Mouse (Mus musculus): ENCODE results near the gene Aif1l.

GRCm38 (mm10) chr2:32019704-32020103, 69.8 kb downstream of the Aif1l start:
- TF ChIP-seq CTCF (IDR thresholded peaks at IDR 0.05; ENCODE audit: borderline replicate concordance, extremely low read depth, insufficient read depth, insufficient read length) (no peak), POLR2A (IDR thresholded peaks at IDR 0.05; ENCODE audit: borderline replicate concordance, extremely low read depth, insufficient read depth, insufficient read length, poor library complexity, severe bottlenecking) (no peak)
